Mouse (Mus musculus): ENCODE data around the gene Carmil1. TPM values are rescaled to one million over a fixed set of nuclear protein-coding genes. Genes with fewer than 3 reads are reported as not detected.

Carmil1 gene
- polyA plus RNA-seq, 1 experiment = 2.6 TPM

GRCm38 (mm10) chr13:24321313-24321712 lies 40.7 kb upstream of the Carmil1 start:
- peaks cover 11% of the 10 kb centered on the region for H3K27me3 ChIP-seq (ENCODE audit: control insufficient read depth, insufficient read depth, insufficient read length)
- no peak overlapping the region for H3ac ChIP-seq (ENCODE audit: control insufficient read depth, insufficient read length)
- TF ChIP-seq TCF12 (IDR thresholded peaks at IDR 0.05; ENCODE audit: insufficient read depth, poor library complexity, severe bottlenecking) (no peak), USF1 (IDR thresholded peaks at IDR 0.05; ENCODE audit: low read depth) (no peak), MAX (IDR thresholded peaks at IDR 0.05; ENCODE audit: low read depth) (no peak), REST (IDR thresholded peaks at IDR 0.05; ENCODE audit: insufficient read depth, insufficient read length) (no peak), E2F4 (IDR thresholded peaks at IDR 0.05; ENCODE audit: insufficient read depth) (no peak), MYOD1 (IDR thresholded peaks at IDR 0.05; ENCODE audit: control insufficient read depth in 1 of 3, insufficient read length in 2 of 3, low read depth in 2 of 3) (no peak), POLR2A (IDR thresholded peaks at IDR 0.05; ENCODE audit: insufficient read length, low read depth) (no peak), MYOG (IDR thresholded peaks at IDR 0.05; ENCODE audit: control insufficient read depth in 1 of 3, insufficient read depth in 1 of 3, insufficient read length in 2 of 3, low read depth in 2 of 3) (no peak), SRF (IDR thresholded peaks at IDR 0.05; ENCODE audit: control insufficient read depth, insufficient read length, low read depth) (no peak), POLR2AphosphoS2 (IDR thresholded peaks at IDR 0.05; ENCODE audit: insufficient read length, low read depth) (no peak), CEBPB (IDR thresholded peaks at IDR 0.05; ENCODE audit: insufficient read depth, poor library complexity, severe bottlenecking) (no peak), TCF3 (IDR thresholded peaks at IDR 0.05; ENCODE audit: insufficient read length, low read depth) (no peak)
- H3K4me3 ChIP-seq = no peak overlapping the region
- H3K36me3 ChIP-seq (ENCODE audit: control insufficient read depth, insufficient read depth) = no peaks in the 10 kb centered on the region
- H3K79me2 ChIP-seq (ENCODE audit: control insufficient read depth, insufficient read depth) = no peaks in the 10 kb centered on the region
- no peak overlapping the region for H3K4me2 ChIP-seq (ENCODE audit: low read depth)

GRCm38 (mm10) chr13:24318618-24319017 lies 38.0 kb upstream of the Carmil1 start:
- TF ChIP-seq MYOG (IDR thresholded peaks at IDR 0.05; ENCODE audit: control insufficient read depth in 1 of 3, insufficient read depth in 1 of 3, insufficient read length in 2 of 3, low read depth in 2 of 3) (no peak), POLR2AphosphoS2 (IDR thresholded peaks at IDR 0.05; ENCODE audit: insufficient read length, low read depth) (no peak), SRF (IDR thresholded peaks at IDR 0.05; ENCODE audit: control insufficient read depth, insufficient read length, low read depth) (no peak)
- Histone ChIP-seq H3K36me3 (ENCODE audit: control insufficient read depth, insufficient read depth) (no peaks in the 10 kb centered on the region), H3K79me2 (ENCODE audit: control insufficient read depth, insufficient read depth) (no peaks in the 10 kb centered on the region), H3K4me2 (ENCODE audit: low read depth) (no peak overlapping the region), H3ac (ENCODE audit: control insufficient read depth, insufficient read length) (no peak overlapping the region), H3K4me3 (no peak overlapping the region), H3K27me3 (ENCODE audit: control insufficient read depth, insufficient read depth, insufficient read length) (peaks cover 20% of the 10 kb centered on the region)

DNA sequence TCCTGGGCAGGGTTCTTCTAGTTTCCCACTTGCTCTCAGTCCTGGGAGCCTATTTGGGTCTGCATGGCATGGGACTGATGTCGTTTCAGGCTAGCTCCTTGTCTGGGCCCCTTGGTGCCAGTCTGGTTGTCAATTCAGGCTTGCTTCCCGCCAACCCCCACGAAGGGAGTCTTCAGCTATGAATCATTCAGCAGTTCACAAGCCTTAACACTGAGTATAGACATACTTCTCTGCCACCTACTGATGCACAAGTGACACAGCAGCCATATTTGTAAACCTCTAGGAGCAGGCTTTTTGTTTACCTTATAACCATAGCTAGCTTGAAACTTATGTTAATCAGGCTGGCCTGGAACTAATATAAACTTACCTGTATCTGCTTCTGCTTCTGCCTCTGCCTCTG lies 36.0 kb upstream of the Carmil1 start:
- peaks cover 24% of the 10 kb centered on the region for H3K27me3 ChIP-seq (ENCODE audit: control insufficient read depth, insufficient read depth, insufficient read length)

DNA sequence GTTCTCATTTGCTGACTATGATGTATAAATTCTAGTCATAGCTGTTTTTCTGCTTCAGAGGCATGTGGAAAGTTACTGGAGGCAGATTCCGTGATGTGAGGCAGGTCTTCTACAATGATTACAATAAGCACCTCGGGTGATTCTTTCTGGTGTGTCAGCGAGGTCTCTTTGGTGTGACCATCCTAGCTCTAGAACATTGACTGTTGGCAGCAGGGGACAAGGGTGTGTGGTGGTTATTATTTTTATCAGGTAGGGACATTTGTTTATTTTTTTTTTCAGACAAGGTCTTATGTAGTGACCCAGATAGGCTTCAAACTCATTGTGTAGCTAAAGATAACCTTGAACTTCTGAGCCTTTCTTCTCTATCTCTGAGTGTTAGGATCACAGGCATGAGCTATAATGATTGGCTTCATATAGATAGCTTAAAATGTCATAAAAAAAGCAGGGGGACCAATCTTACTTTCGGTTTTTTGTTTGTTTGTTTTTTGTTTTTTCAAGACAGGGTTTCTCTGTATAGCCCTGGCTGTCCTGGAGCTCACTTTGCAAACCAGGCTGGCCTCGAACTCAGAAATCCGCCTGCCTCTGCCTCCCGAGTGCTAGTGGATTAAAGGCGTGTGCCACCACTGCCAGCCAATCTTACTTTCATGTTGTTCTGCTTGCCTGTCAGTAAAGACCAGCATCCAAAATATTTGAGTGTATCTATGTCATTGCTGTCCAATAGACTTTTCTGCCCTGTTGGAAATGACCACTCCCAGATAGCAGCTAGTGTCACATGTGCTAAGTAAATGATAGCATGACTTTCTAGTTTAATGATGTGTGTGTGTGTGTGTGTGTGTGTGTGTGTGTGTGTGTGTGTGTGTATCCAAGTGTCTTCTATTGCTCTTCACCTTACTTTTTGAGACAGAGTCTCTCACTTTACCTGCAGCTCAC lies 30.7 kb upstream of the Carmil1 start:
- Histone ChIP-seq H3ac (ENCODE audit: control insufficient read depth, insufficient read length) (no peak overlapping the region), H3K27me3 (ENCODE audit: control insufficient read depth, insufficient read depth, insufficient read length) (peaks cover 16% of the 10 kb centered on the region), H3K79me2 (ENCODE audit: control insufficient read depth, insufficient read depth) (no peaks in the 10 kb centered on the region), H3K36me3 (ENCODE audit: control insufficient read depth, insufficient read depth) (no peaks in the 10 kb centered on the region), H3K4me3 (no peak overlapping the region), H3K4me2 (ENCODE audit: low read depth) (no peak overlapping the region)
- no peak for TF ChIP-seq MYOD1 (IDR thresholded peaks at IDR 0.05; ENCODE audit: control insufficient read depth in 1 of 3, insufficient read length in 2 of 3, low read depth in 2 of 3)
- TF ChIP-seq REST (IDR thresholded peaks at IDR 0.05; ENCODE audit: insufficient read depth, insufficient read length) = no peak
- TF ChIP-seq MYOG (IDR thresholded peaks at IDR 0.05; ENCODE audit: control insufficient read depth in 1 of 3, insufficient read depth in 1 of 3, insufficient read length in 2 of 3, low read depth in 2 of 3) = no peak

More for the DNA sequence above, 36.0 kb upstream of the Carmil1 start:
- Histone ChIP-seq H3ac (ENCODE audit: control insufficient read depth, insufficient read length) (no peak overlapping the region), H3K4me2 (ENCODE audit: low read depth) (no peak overlapping the region), H3K4me3 (no peak overlapping the region), H3K36me3 (ENCODE audit: control insufficient read depth, insufficient read depth) (no peaks in the 10 kb centered on the region), H3K79me2 (ENCODE audit: control insufficient read depth, insufficient read depth) (no peaks in the 10 kb centered on the region)
- no peak for TF ChIP-seq REST (IDR thresholded peaks at IDR 0.05; ENCODE audit: insufficient read depth, insufficient read length)
- no peak for TF ChIP-seq TCF3 (IDR thresholded peaks at IDR 0.05; ENCODE audit: insufficient read length, low read depth)
- TF ChIP-seq POLR2A (IDR thresholded peaks at IDR 0.05; ENCODE audit: insufficient read length, low read depth) = no peak
- no peak for TF ChIP-seq SRF (IDR thresholded peaks at IDR 0.05; ENCODE audit: control insufficient read depth, insufficient read length, low read depth)
- TF ChIP-seq MAX (IDR thresholded peaks at IDR 0.05; ENCODE audit: low read depth) = no peak
- TF ChIP-seq POLR2AphosphoS2 (IDR thresholded peaks at IDR 0.05; ENCODE audit: insufficient read length, low read depth) = no peak
- no peak for TF ChIP-seq MYOG (IDR thresholded peaks at IDR 0.05; ENCODE audit: control insufficient read depth in 1 of 3, insufficient read depth in 1 of 3, insufficient read length in 2 of 3, low read depth in 2 of 3)
- no peak for TF ChIP-seq TCF12 (IDR thresholded peaks at IDR 0.05; ENCODE audit: insufficient read depth, poor library complexity, severe bottlenecking)
- TF ChIP-seq MYOD1 (IDR thresholded peaks at IDR 0.05; ENCODE audit: control insufficient read depth in 1 of 3, insufficient read length in 2 of 3, low read depth in 2 of 3) = no peak
- TF ChIP-seq USF1 (IDR thresholded peaks at IDR 0.05; ENCODE audit: low read depth) = no peak
- TF ChIP-seq E2F4 (IDR thresholded peaks at IDR 0.05; ENCODE audit: insufficient read depth) = no peak
- TF ChIP-seq CEBPB (IDR thresholded peaks at IDR 0.05; ENCODE audit: insufficient read depth, poor library complexity, severe bottlenecking) = no peak

DNA sequence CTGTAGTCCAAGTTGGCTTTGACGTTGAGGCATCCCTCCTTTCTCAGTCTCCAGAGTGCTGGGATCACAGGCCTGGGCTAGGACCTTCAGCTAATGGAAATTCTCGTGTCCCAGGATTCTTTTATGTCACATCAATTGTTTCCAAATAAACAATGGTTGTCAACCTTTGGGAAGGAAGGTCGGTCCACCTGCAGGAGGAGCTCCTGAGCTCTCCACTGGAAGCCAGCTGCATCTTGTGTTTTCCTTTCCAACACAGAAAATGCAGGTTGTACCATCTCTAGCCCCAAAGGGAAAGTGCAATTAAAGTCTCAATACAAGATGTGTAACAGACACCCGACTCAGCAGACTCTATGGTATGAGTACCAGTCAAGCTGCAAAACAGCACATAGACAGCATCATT lies 25.7 kb upstream of the Carmil1 start:
- Histone ChIP-seq H3K4me3 (no peak overlapping the region), H3K79me2 (ENCODE audit: control insufficient read depth, insufficient read depth) (no peaks in the 10 kb centered on the region), H3K4me2 (ENCODE audit: low read depth) (no peak overlapping the region), H3K36me3 (ENCODE audit: control insufficient read depth, insufficient read depth) (no peaks in the 10 kb centered on the region), H3ac (ENCODE audit: control insufficient read depth, insufficient read length) (no peak overlapping the region), H3K27me3 (ENCODE audit: control insufficient read depth, insufficient read depth, insufficient read length) (peaks cover under 1% of the 10 kb centered on the region)
- TF ChIP-seq POLR2A (IDR thresholded peaks at IDR 0.05; ENCODE audit: insufficient read length, low read depth) (no peak), SRF (IDR thresholded peaks at IDR 0.05; ENCODE audit: control insufficient read depth, insufficient read length, low read depth) (no peak), REST (IDR thresholded peaks at IDR 0.05; ENCODE audit: insufficient read depth, insufficient read length) (no peak), CEBPB (IDR thresholded peaks at IDR 0.05; ENCODE audit: insufficient read depth, poor library complexity, severe bottlenecking) (no peak), TCF12 (IDR thresholded peaks at IDR 0.05; ENCODE audit: insufficient read depth, poor library complexity, severe bottlenecking) (no peak), USF1 (IDR thresholded peaks at IDR 0.05; ENCODE audit: low read depth) (no peak), E2F4 (IDR thresholded peaks at IDR 0.05; ENCODE audit: insufficient read depth) (no peak), MYOD1 (IDR thresholded peaks at IDR 0.05; ENCODE audit: control insufficient read depth in 1 of 3, insufficient read length in 2 of 3, low read depth in 2 of 3) (no peak), MAX (IDR thresholded peaks at IDR 0.05; ENCODE audit: low read depth) (no peak)

Measured in myocyte (in vitro differentiated cells).